Mouse (Mus musculus): Measurements from ENCODE around the gene Cfap126. TPM values are rescaled to one million over a fixed set of nuclear protein-coding genes. Genes with fewer than 3 reads are reported as not detected.
A peak's percentile ranks its signal among the peaks of the same experiment; 100 is the strongest.

Cfap126 gene
- polyA plus RNA-seq, 1 experiment = 0.39 TPM

GRCm38 (mm10) chr1:171089891-171090290, 23.8 kb upstream of the Cfap126 start:
- no peaks in the 10 kb centered on the region for H3K36me3 ChIP-seq (ENCODE audit: control insufficient read depth, insufficient read depth)
- no peak overlapping the region for H3K4me3 ChIP-seq (ENCODE audit: insufficient read depth, poor library complexity, severe bottlenecking)
- no peaks in the 10 kb centered on the region for H3K79me3 ChIP-seq (ENCODE audit: low read depth)
- TF ChIP-seq CTCF (IDR thresholded peaks at IDR 0.05; ENCODE audit: control insufficient read depth, insufficient read depth, insufficient read length) (no peak), FOSL1 (IDR thresholded peaks at IDR 0.05; ENCODE audit: insufficient read depth, low read length, poor library complexity, severe bottlenecking) (no peak), MAX (IDR thresholded peaks at IDR 0.05) (no peak), USF1 (IDR thresholded peaks at IDR 0.05; ENCODE audit: low read depth) (no peak), MYOD1 (IDR thresholded peaks at IDR 0.05; ENCODE audit: control insufficient read depth, insufficient read length, low read depth) (no peak), CEBPB (IDR thresholded peaks at IDR 0.05; ENCODE audit: low read depth) (no peak), MYOG (IDR thresholded peaks at IDR 0.05; ENCODE audit: control insufficient read depth, extremely low read depth, insufficient read length) (no peak)
- no peaks in the 10 kb centered on the region for H3K79me2 ChIP-seq (ENCODE audit: control insufficient read depth, insufficient read depth)
- no peak overlapping the region for H3ac ChIP-seq (ENCODE audit: control insufficient read depth, insufficient read length, low read depth)
- no peaks in the 10 kb centered on the region for H3K27me3 ChIP-seq (ENCODE audit: control insufficient read depth, insufficient read depth, insufficient read length)

GRCm38 (mm10) chr1:171090761-171091160, 23.0 kb upstream of the Cfap126 start:
- Histone ChIP-seq H3K79me2 (ENCODE audit: control insufficient read depth, insufficient read depth) (no peaks in the 10 kb centered on the region), H3K36me3 (ENCODE audit: control insufficient read depth, insufficient read depth) (no peaks in the 10 kb centered on the region), H3ac (ENCODE audit: control insufficient read depth, insufficient read length, low read depth) (no peak overlapping the region), H3K79me3 (ENCODE audit: low read depth) (no peaks in the 10 kb centered on the region), H3K4me3 (ENCODE audit: insufficient read depth, poor library complexity, severe bottlenecking) (no peak overlapping the region), H3K27me3 (ENCODE audit: control insufficient read depth, insufficient read depth, insufficient read length) (no peaks in the 10 kb centered on the region)
- TF ChIP-seq CTCF (IDR thresholded peaks at IDR 0.05; ENCODE audit: control insufficient read depth, insufficient read depth, insufficient read length) = no peak
- TF ChIP-seq MAX (IDR thresholded peaks at IDR 0.05) = no peak
- no peak for TF ChIP-seq USF1 (IDR thresholded peaks at IDR 0.05; ENCODE audit: low read depth)

- H3ac ChIP-seq (ENCODE audit: control insufficient read depth, insufficient read length, low read depth) = no peak overlapping the region
- no peaks in the 10 kb centered on the region for H3K79me3 ChIP-seq (ENCODE audit: low read depth)
- no peak overlapping the region for H3K4me3 ChIP-seq (ENCODE audit: insufficient read depth, poor library complexity, severe bottlenecking)
- H3K79me2 ChIP-seq (ENCODE audit: control insufficient read depth, insufficient read depth) = no peaks in the 10 kb centered on the region
- TF ChIP-seq MYOD1 (IDR thresholded peaks at IDR 0.05; ENCODE audit: control insufficient read depth, insufficient read length, low read depth) (peak; percentile 74), CEBPB (IDR thresholded peaks at IDR 0.05; ENCODE audit: low read depth) (peak; percentile 71), FOSL1 (IDR thresholded peaks at IDR 0.05; ENCODE audit: insufficient read depth, low read length, poor library complexity, severe bottlenecking) (no peak), CTCF (IDR thresholded peaks at IDR 0.05; ENCODE audit: control insufficient read depth, insufficient read depth, insufficient read length) (no peak), USF1 (IDR thresholded peaks at IDR 0.05; ENCODE audit: low read depth) (peak; percentile 91), MYOG (IDR thresholded peaks at IDR 0.05; ENCODE audit: control insufficient read depth, extremely low read depth, insufficient read length) (no peak), MAX (IDR thresholded peaks at IDR 0.05) (no peak)
- H3K27me3 ChIP-seq (ENCODE audit: control insufficient read depth, insufficient read depth, insufficient read length) = no peaks in the 10 kb centered on the region
- no peaks in the 10 kb centered on the region for H3K36me3 ChIP-seq (ENCODE audit: control insufficient read depth, insufficient read depth)
These were observed 19.3 kb upstream of the Cfap126 start for GRCm38 (mm10) chr1:171094424-171094823.

GRCm38 (mm10) chr1:171096110-171096964, 17.4 kb upstream of the Cfap126 start:
- no peak overlapping the region for H3ac ChIP-seq (ENCODE audit: control insufficient read depth, insufficient read length, low read depth)
- no peak overlapping the region for H3K4me3 ChIP-seq (ENCODE audit: insufficient read depth, poor library complexity, severe bottlenecking)
- H3K79me2 ChIP-seq (ENCODE audit: control insufficient read depth, insufficient read depth) = no peaks in the 10 kb centered on the region
- no peak for TF ChIP-seq CEBPB (IDR thresholded peaks at IDR 0.05; ENCODE audit: low read depth)
- TF ChIP-seq CTCF (IDR thresholded peaks at IDR 0.05; ENCODE audit: control insufficient read depth, insufficient read depth, insufficient read length) = no peak
- H3K79me3 ChIP-seq (ENCODE audit: low read depth) = no peaks in the 10 kb centered on the region
- H3K36me3 ChIP-seq (ENCODE audit: control insufficient read depth, insufficient read depth) = no peaks in the 10 kb centered on the region
- H3K27me3 ChIP-seq (ENCODE audit: control insufficient read depth, insufficient read depth, insufficient read length) = no peaks in the 10 kb centered on the region

GRCm38 (mm10) chr1:171097136-171097535, 16.6 kb upstream of the Cfap126 start:
- H3ac ChIP-seq (ENCODE audit: control insufficient read depth, insufficient read length, low read depth) = no peak overlapping the region
- H3K79me2 ChIP-seq (ENCODE audit: control insufficient read depth, insufficient read depth) = no peaks in the 10 kb centered on the region
- no peak for TF ChIP-seq CEBPB (IDR thresholded peaks at IDR 0.05; ENCODE audit: low read depth)
- TF ChIP-seq USF1 (IDR thresholded peaks at IDR 0.05; ENCODE audit: low read depth) = no peak
- TF ChIP-seq MAX (IDR thresholded peaks at IDR 0.05) = no peak
- no peak for TF ChIP-seq MYOG (IDR thresholded peaks at IDR 0.05; ENCODE audit: control insufficient read depth, extremely low read depth, insufficient read length)
- TF ChIP-seq CTCF (IDR thresholded peaks at IDR 0.05; ENCODE audit: control insufficient read depth, insufficient read depth, insufficient read length) = no peak
- TF ChIP-seq FOSL1 (IDR thresholded peaks at IDR 0.05; ENCODE audit: insufficient read depth, low read length, poor library complexity, severe bottlenecking) = no peak
- TF ChIP-seq MYOD1 (IDR thresholded peaks at IDR 0.05; ENCODE audit: control insufficient read depth, insufficient read length, low read depth) = no peak
- H3K4me3 ChIP-seq (ENCODE audit: insufficient read depth, poor library complexity, severe bottlenecking) = no peak overlapping the region
- H3K36me3 ChIP-seq (ENCODE audit: control insufficient read depth, insufficient read depth) = no peaks in the 10 kb centered on the region
- no peaks in the 10 kb centered on the region for H3K79me3 ChIP-seq (ENCODE audit: low read depth)
- no peaks in the 10 kb centered on the region for H3K27me3 ChIP-seq (ENCODE audit: control insufficient read depth, insufficient read depth, insufficient read length)

GRCm38 (mm10) chr1:171097612-171098011, 16.1 kb upstream of the Cfap126 start:
- no peaks in the 10 kb centered on the region for H3K36me3 ChIP-seq (ENCODE audit: control insufficient read depth, insufficient read depth)
- no peaks in the 10 kb centered on the region for H3K27me3 ChIP-seq (ENCODE audit: control insufficient read depth, insufficient read depth, insufficient read length)
- no peak overlapping the region for H3ac ChIP-seq (ENCODE audit: control insufficient read depth, insufficient read length, low read depth)
- H3K4me3 ChIP-seq (ENCODE audit: insufficient read depth, poor library complexity, severe bottlenecking) = no peak overlapping the region
- H3K79me3 ChIP-seq (ENCODE audit: low read depth) = no peaks in the 10 kb centered on the region
- no peaks in the 10 kb centered on the region for H3K79me2 ChIP-seq (ENCODE audit: control insufficient read depth, insufficient read depth)
- TF ChIP-seq CEBPB (IDR thresholded peaks at IDR 0.05; ENCODE audit: low read depth) (no peak), MYOG (IDR thresholded peaks at IDR 0.05; ENCODE audit: control insufficient read depth, extremely low read depth, insufficient read length) (no peak)
